Mouse (Mus musculus) MEL (cell line): ENCODE measurements around the gene Ndufs1. TPM values are rescaled to one million over a fixed set of nuclear protein-coding genes. Genes with fewer than 3 reads are reported as not detected.

ENCODE experiments used
- DNase-seq: peaks from one replicate; pipeline ENCODE4 v3.0.0; 2011; ENCODE audit warnings: low read depth, low spot score
- H3K27ac ChIP-seq: 2 replicates; pipeline ENCODE4 v1.5.1; 2012; ENCODE audit warnings: low read depth, mild to moderate bottlenecking, control low read depth, low read length, moderate library complexity; ENCODE audit not compliant: control insufficient read depth
- H3K27me3 ChIP-seq, 2 experiments: fragments of 150-350 bp in 1 of 2; sonication (generic) in 1 of 2; 2 replicates each; pipeline ENCODE4 v1.6.1; 2012; ENCODE audit warnings: low read length in 2 of 2, mild to moderate bottlenecking in 2 of 2, improper control_type of control experiment in 1 of 2, moderate library complexity in 1 of 2; ENCODE audit not compliant: insufficient read depth in 2 of 2, control insufficient read depth in 1 of 2
- H3K36me3 ChIP-seq, 2 experiments: 2 replicates each; pipeline ENCODE4 v1.6.1; 2012 to 2014; ENCODE audit warnings: low read length in 2 of 2, improper control_type of control experiment in 1 of 2, inconsistent platforms in 1 of 2, mild to moderate bottlenecking in 1 of 2; ENCODE audit not compliant: insufficient read depth in 2 of 2, control insufficient read depth in 1 of 2
- H3K4me1 ChIP-seq, 2 experiments: fragments of 150-350 bp in 1 of 2; sonication (generic) in 1 of 2; 2 replicates each; pipeline ENCODE4 v1.6.1; 2012; ENCODE audit warnings: low read length in 2 of 2, improper control_type of control experiment in 1 of 2, mild to moderate bottlenecking in 1 of 2; ENCODE audit not compliant: insufficient read depth in 2 of 2, control insufficient read depth in 1 of 2
- H3K4me3 ChIP-seq, 2 experiments: fragments of 150-350 bp in 1 of 2; sonication (generic) in 1 of 2; 2 replicates each; pipeline ENCODE4 v1.5.1; 2012; ENCODE audit warnings: low read depth in 2 of 2, low read length in 2 of 2, mild to moderate bottlenecking in 2 of 2, moderate library complexity in 2 of 2, control low read depth in 1 of 2, improper control_type of control experiment in 1 of 2; ENCODE audit not compliant: control insufficient read depth in 1 of 2, insufficient read depth in 1 of 2
- H3K79me2 ChIP-seq: 2 replicates; pipeline ENCODE4 v1.6.1; 2012; ENCODE audit warnings: mild to moderate bottlenecking, low read length, moderate library complexity; ENCODE audit not compliant: control insufficient read depth, poor library complexity, insufficient read depth
- H3K9ac ChIP-seq: 2 replicates; pipeline ENCODE4 v1.6.1; 2012; ENCODE audit warnings: low read depth, mild to moderate bottlenecking, control low read depth, low read length, moderate library complexity; ENCODE audit not compliant: control insufficient read depth, poor library complexity, severe bottlenecking
- H3K9me3 ChIP-seq: fragments of 150-350 bp; sonication (generic); replicated peaks from 2 replicates; pipeline ENCODE4 v1.6.1; 2012; ENCODE audit warnings: mild to moderate bottlenecking, low read length, improper control_type of control experiment, moderate library complexity; ENCODE audit not compliant: insufficient read depth
- BHLHE40 ChIP-seq: IDR thresholded peaks from 2 replicates; pipeline ENCODE4 v1.6.1; 2012; ENCODE audit warnings: low read depth, mild to moderate bottlenecking, inconsistent platforms, low read length, improper control_type of control experiment, borderline replicate concordance
- CHD1 ChIP-seq: IDR thresholded peaks from 2 replicates; pipeline ENCODE4 v1.6.1; 2012; ENCODE audit warnings: low read depth, mild to moderate bottlenecking, inconsistent platforms, low read length, improper control_type of control experiment
- CTCF ChIP-seq, 3 experiments: IDR thresholded peaks in 2 of 3; conservative IDR thresholded peaks in 1 of 3; 2 replicates each; pipeline ENCODE4 v1.5.1; 2011 to 2012; ENCODE audit warnings: low read length in 3 of 3, low read depth in 2 of 3, mild to moderate bottlenecking in 2 of 3, improper control_type of control experiment in 1 of 3, inconsistent platforms in 1 of 3, mixed read lengths in 1 of 3, moderate library complexity in 1 of 3; ENCODE audit not compliant: control insufficient read depth in 1 of 3, insufficient read depth in 1 of 3, poor library complexity in 1 of 3, severe bottlenecking in 1 of 3
- E2F4 ChIP-seq: IDR thresholded peaks from 2 replicates; pipeline ENCODE4 v1.6.1; 2011; ENCODE audit warnings: low read depth, low read length, improper control_type of control experiment, borderline replicate concordance
- ELF1 ChIP-seq: IDR thresholded peaks from 2 replicates; pipeline ENCODE4 v1.6.1; 2014; ENCODE audit warnings: low read depth, mild to moderate bottlenecking, inconsistent platforms, low read length, improper control_type of control experiment, moderate library complexity
- EP300 ChIP-seq, 2 experiments: IDR thresholded peaks; 2 replicates each; pipeline ENCODE4 v1.6.1; 2011; ENCODE audit warnings: improper control_type of control experiment in 2 of 2, low read length in 2 of 2, low read depth in 1 of 2, mild to moderate bottlenecking in 1 of 2
- GABPA ChIP-seq: IDR thresholded peaks from 2 replicates; pipeline ENCODE4 v1.6.1; 2012; ENCODE audit warnings: low read depth, mild to moderate bottlenecking, inconsistent platforms, low read length, improper control_type of control experiment, moderate library complexity
- GATA1 ChIP-seq: IDR thresholded peaks from 2 replicates; pipeline ENCODE4 v1.6.1; 2011; ENCODE audit warnings: low read depth, low read length, improper control_type of control experiment
- JUND ChIP-seq: IDR thresholded peaks from 2 replicates; pipeline ENCODE4 v1.6.1; 2011; ENCODE audit warnings: low read depth, mild to moderate bottlenecking, improper control_type of control experiment, low read length
- KAT2A ChIP-seq: conservative IDR thresholded peaks from 2 replicates; pipeline ENCODE4 v1.6.1; 2012; ENCODE audit warnings: low read depth, low read length, improper control_type of control experiment, inconsistent platforms
- MAX ChIP-seq: IDR thresholded peaks from 2 replicates; pipeline ENCODE4 v1.6.1; 2011; ENCODE audit warnings: low read length, improper control_type of control experiment
- MXI1 ChIP-seq: IDR thresholded peaks from 2 replicates; pipeline ENCODE4 v1.6.1; 2011; ENCODE audit warnings: mild to moderate bottlenecking, low read depth, low read length, improper control_type of control experiment
- MYB ChIP-seq: IDR thresholded peaks from 2 replicates; pipeline ENCODE4 v1.6.1; 2011; ENCODE audit warnings: mild to moderate bottlenecking, low read depth, low read length, improper control_type of control experiment
- NELFE ChIP-seq: IDR thresholded peaks from 2 replicates; pipeline ENCODE4 v1.6.1; 2011; ENCODE audit warnings: low read depth, low read length, improper control_type of control experiment
- NRF1 ChIP-seq: IDR thresholded peaks from 2 replicates; pipeline ENCODE4 v1.6.1; 2014; ENCODE audit warnings: low read depth, mild to moderate bottlenecking, inconsistent platforms, low read length, improper control_type of control experiment, moderate library complexity; ENCODE audit not compliant: poor library complexity, insufficient read depth, severe bottlenecking
- POLR2AphosphoS2 ChIP-seq: IDR thresholded peaks from 2 replicates; pipeline ENCODE4 v1.6.1; 2011; ENCODE audit warnings: low read length, improper control_type of control experiment
- POLR2AphosphoS5 ChIP-seq: IDR thresholded peaks from 2 replicates; pipeline ENCODE4 v1.6.1; 2012; ENCODE audit warnings: low read depth, borderline replicate concordance, mild to moderate bottlenecking, inconsistent platforms, low read length, moderate library complexity, mixed read lengths
- RAD21 ChIP-seq: IDR thresholded peaks from 2 replicates; pipeline ENCODE4 v1.6.1; 2011; ENCODE audit warnings: mild to moderate bottlenecking, low read depth, low read length, improper control_type of control experiment
- RCOR1 ChIP-seq: IDR thresholded peaks from 2 replicates; pipeline ENCODE4 v1.6.1; 2012; ENCODE audit warnings: low read depth, mild to moderate bottlenecking, inconsistent platforms, low read length, improper control_type of control experiment
- SIN3A ChIP-seq: IDR thresholded peaks from 2 replicates; pipeline ENCODE4 v1.6.1; 2012; ENCODE audit warnings: low read length, improper control_type of control experiment, inconsistent platforms
- SMC3 ChIP-seq: IDR thresholded peaks from 2 replicates; pipeline ENCODE4 v1.6.1; 2011; ENCODE audit warnings: low read depth, low read length, improper control_type of control experiment
- TAL1 ChIP-seq: IDR thresholded peaks from 2 replicates; pipeline ENCODE4 v1.6.1; 2012; ENCODE audit warnings: mild to moderate bottlenecking, inconsistent platforms, low read length, moderate library complexity, mixed read lengths
- TBP ChIP-seq: IDR thresholded peaks from 2 replicates; pipeline ENCODE4 v1.8.0; 2011; ENCODE audit warnings: low read depth, low read length, improper control_type of control experiment
- UBTF ChIP-seq: IDR thresholded peaks from 2 replicates; pipeline ENCODE4 v1.6.1; 2012; ENCODE audit warnings: low read depth, mild to moderate bottlenecking, inconsistent platforms, low read length, improper control_type of control experiment, moderate library complexity, borderline replicate concordance; ENCODE audit not compliant: insufficient read depth
- USF2 ChIP-seq, 2 experiments: IDR thresholded peaks; 2 replicates each; pipeline ENCODE4 v1.6.1; 2011 to 2012; ENCODE audit warnings: improper control_type of control experiment in 2 of 2, low read length in 2 of 2, borderline replicate concordance in 1 of 2, inconsistent platforms in 1 of 2, low read depth in 1 of 2, mild to moderate bottlenecking in 1 of 2; ENCODE audit not compliant: insufficient read depth in 1 of 2
- ZC3H11A ChIP-seq: IDR thresholded peaks from 2 replicates; pipeline ENCODE4 v1.6.1; 2012; ENCODE audit warnings: low read depth, mild to moderate bottlenecking, inconsistent platforms, low read length, improper control_type of control experiment
- ZKSCAN1 ChIP-seq: IDR thresholded peaks from 2 replicates; pipeline ENCODE4 v1.6.1; 2012; ENCODE audit warnings: low read depth, mild to moderate bottlenecking, inconsistent platforms, low read length, improper control_type of control experiment, moderate library complexity
- ZMIZ1 ChIP-seq: IDR thresholded peaks from 2 replicates; pipeline ENCODE4 v1.6.1; 2012; ENCODE audit warnings: low read depth, mild to moderate bottlenecking, inconsistent platforms, low read length, improper control_type of control experiment, moderate library complexity
- ZNF384 ChIP-seq: IDR thresholded peaks from 2 replicates; pipeline ENCODE4 v1.6.1; 2012; ENCODE audit warnings: low read depth, mild to moderate bottlenecking, inconsistent platforms, low read length, improper control_type of control experiment
- polyA plus RNA-seq, 2 experiments: library from polyadenylated mRNA; stranded (reverse) in 1 of 2; unstranded in 1 of 2; fragments of >175 nt in 1 of 2; fragments of >200 nt in 1 of 2; gene quantifications; 2 replicates each; pipeline versions ENCODE4 v1.2.1 to v1.2.4; 2012; ENCODE audit warnings: low replicate concordance in 2 of 2, low read depth in 1 of 2; ENCODE audit not compliant: insufficient read length in 2 of 2, insufficient read depth in 1 of 2, missing spikeins in 1 of 2
- total RNA-seq: library from RNA; depleted of rRNA; stranded (reverse); fragments of 300-350 nt; gene quantifications from 2 replicates; pipeline ENCODE4 v1.2.3, GENCODE M21; 2012

The Ndufs1 gene
- total and polyA plus RNA-seq, 3 experiments = 124 to 163 (median 139) TPM

GRCm38 (mm10) chr1:63115096-63115495 is 61.5 kb downstream of the Ndufs1 start:
- DNase-seq = peak; percentile 54
- H3K36me3 ChIP-seq = peaks cover 0 to 29% of the 10 kb centered on the region in 2 experiments; a peak in 3 of 4 replicates
- TF ChIP-seq MYB (no peak), TAL1 (no peak), TBP (0 out of 2 replicates have a peak, but pooled peaks have one; percentile 6), EP300 (IDR thresholded peaks at IDR 0.05; ENCODE audit: low read depth in 1 of 2, low read length in 2 of 2) (0 out of 4 replicates have a peak, but pooled peaks of 1 of the 2 experiments have one; percentile 8), ZNF384 (peak; percentile 7; the same call in 1 of the 2 replicates)
- TF ChIP-seq, all 39 proteins: peak for 3
- Histone ChIP-seq H3K27me3 (no peaks in the 10 kb centered on the region), H3K79me2 (peaks cover 60% of the 10 kb centered on the region), H3K27ac (peak overlapping the region; percentile 98), H3K4me1 (peaks cover 13 to 21% of the 10 kb centered on the region in 2 experiments), H3K9ac (peak overlapping the region; percentile 99), H3K9me3 (no peaks in the 10 kb centered on the region), H3K4me3 (peak overlapping the region; percentile 88 to 95)

- peak within 1 kb of the TSS; percentile 99 for H3K9ac ChIP-seq
- H3K9me3 ChIP-seq = no peaks in the 10 kb centered on the region
- H3K4me3 ChIP-seq = peak within 1 kb of the TSS; percentile 95 to 99
- peak within 1 kb of the TSS; percentile 98 for H3K27ac ChIP-seq
- H3K36me3 ChIP-seq = peaks cover 0 to 23% of the 10 kb centered on the region in 2 experiments; a peak in 3 of 4 replicates
- peak; percentile 91 for DNase-seq
- H3K4me1 ChIP-seq = peaks cover 9 to 19% of the 10 kb centered on the region in 2 experiments
- peaks cover 67% of the 10 kb centered on the region for H3K79me2 ChIP-seq
- H3K27me3 ChIP-seq = no peaks in the 10 kb centered on the region
- TF ChIP-seq ZC3H11A (no peak), SMC3 (no peak), NRF1 (no peak), KAT2A (peak; percentile 59; the same call in 1 of the 2 replicates), POLR2AphosphoS5 (no peak), RCOR1 (no peak), E2F4 (no peak), MAX (peak; percentile 45; the same call in 1 of the 2 replicates), MXI1 (peak; percentile 33), CHD1 (no peak; the same call in 1 of the 2 replicates), ZMIZ1 (peak; percentile 39; the same call in 1 of the 2 replicates), ZNF384 (peak; percentile 98), GATA1 (no peak), JUND (no peak), ELF1 (0 out of 2 replicates have a peak, but pooled peaks have one; percentile 15), CTCF (IDR thresholded peaks at IDR 0.05 in 2 of 3, conservative IDR thresholded peaks at IDR 0.05 in 1 of 3; ENCODE audit: control insufficient read depth in 1 of 3, insufficient read depth in 1 of 3, low read depth in 2 of 3, low read length in 3 of 3, poor library complexity in 1 of 3, severe bottlenecking in 1 of 3) (peak; percentile 38 to 44 (median 39); a peak in 5 of 6 replicates), SIN3A (peak; percentile 76), TBP (peak; percentile 57), GABPA (no peak), RAD21 (no peak), NELFE (peak; percentile 48), MYB (no peak), POLR2AphosphoS2 (peak; percentile 37; the same call in 1 of the 2 replicates), ZKSCAN1 (peak; percentile 88), UBTF (peak; percentile 100), BHLHE40 (no peak), TAL1 (no peak), USF2 (IDR thresholded peaks at IDR 0.05; ENCODE audit: borderline replicate concordance in 1 of 2, insufficient read depth in 1 of 2, low read depth in 1 of 2, low read length in 2 of 2) (no peak)
These were observed 62.4 kb downstream of the Ndufs1 start, which contains the start of gene Ino80d for GRCm38 (mm10) chr1:63114136-63114781. Ino80d (minus strand) TSS chr1:63114667.
